Mouse (Mus musculus) kidney, adult 18-20 months (tissue): ENCODE measurements at regions not wholly inside any gene's neighbourhood (a gene's known extent, or its start where the extent isn't known, plus 50 kb on each side); places are given as distances from the start of the nearest gene placed in this dataset.

ENCODE experiments used
- DNase-seq: peaks from one replicate; pipeline ENCODE4 v3.0.0; 2021

DNA sequence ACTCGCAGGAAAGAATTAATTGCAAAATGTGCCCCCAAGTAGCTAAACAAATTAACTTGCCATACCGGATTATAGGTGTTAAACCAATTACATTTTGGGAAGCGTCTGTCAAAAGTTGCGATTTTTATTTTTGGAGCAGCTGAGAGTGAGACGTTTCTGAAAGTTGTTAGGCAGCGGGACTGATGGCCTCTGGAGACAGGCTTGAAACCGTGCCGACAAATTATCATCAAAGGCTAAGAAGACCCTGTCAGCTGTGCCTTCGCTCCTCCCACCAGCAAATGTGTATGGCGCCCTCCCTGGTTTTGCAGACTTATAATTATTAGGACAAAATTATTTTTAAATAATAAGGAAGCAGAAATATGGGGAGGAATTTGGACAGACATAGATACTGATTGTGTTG is 161.5 kb upstream of the Zfp64 start:
- DNase-seq: no peak

DNA sequence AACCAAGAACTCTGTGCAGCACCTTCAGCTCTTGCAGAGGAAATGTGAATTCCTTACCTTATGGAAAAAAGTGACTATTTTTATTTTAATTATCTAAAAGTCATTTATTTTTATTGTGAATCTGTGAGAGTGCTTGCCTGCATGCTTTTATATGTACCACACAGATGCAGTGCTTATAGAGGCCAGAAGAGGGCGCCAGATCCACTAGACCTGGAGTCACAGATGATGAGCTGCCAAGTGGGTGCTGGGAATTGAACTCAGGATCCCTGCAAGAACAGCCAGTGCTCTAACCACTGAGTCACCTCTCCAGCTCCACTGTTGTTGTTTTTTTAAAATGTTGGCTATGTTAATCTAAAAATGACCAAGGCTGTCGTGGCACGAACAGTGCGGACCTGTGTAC is 153.7 kb upstream of the Zfp64 start:
- no peak for DNase-seq

DNA sequence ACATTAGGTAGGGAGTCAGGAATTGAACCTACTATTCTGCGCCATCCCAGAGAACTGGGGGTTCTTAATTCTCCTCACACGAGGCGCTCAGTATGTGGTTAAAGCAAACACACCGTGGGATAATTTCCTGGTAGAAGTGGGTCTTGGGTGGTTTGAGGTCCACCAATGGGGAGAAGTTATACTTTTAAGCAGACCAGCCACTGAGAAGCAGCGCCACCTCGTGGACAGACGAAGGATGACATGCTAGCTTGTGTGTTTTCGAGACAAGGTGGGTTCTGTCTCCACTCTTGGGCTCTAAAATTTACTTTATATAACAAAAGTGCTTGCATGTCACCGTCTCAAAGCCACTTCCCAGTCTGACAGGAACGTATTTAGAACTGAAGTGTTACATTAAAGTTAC is 152.7 kb upstream of the Zfp64 start:
- DNase-seq: peak; percentile 45

DNA sequence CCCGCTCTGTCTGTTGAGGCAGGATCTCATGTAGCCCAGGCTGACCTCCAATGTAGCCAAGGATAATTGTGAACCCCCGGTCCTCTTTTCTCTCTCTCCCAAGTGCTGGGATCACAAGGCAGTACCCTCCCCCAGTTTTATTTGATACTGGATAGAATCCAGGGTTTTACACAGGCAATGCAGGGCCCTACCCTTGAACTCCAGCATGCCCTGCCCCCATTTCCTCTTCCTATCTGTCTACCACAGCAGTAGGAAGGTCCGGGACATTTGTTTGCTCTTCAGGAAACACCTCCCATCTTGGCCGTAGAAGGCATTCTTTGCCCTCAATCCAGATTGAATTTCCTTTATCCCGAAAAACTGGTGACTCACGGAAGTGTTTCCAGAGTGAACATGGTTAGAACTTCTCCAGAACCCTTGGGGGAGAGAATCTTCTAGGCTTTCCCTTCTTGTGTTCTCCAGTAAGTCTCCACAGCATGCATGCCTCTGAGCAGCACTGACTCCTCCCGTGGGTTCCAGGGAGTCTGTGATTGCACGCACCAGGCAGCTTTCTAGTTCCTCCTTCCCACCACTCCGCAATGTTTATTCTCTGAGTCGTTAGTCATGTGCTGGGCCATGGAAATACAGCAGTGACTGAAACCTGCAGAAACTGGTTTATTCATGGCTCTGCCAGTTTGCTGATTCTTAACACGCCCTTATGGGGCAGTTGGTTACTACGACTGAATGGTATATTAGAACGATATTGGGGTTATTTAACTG is 146.3 kb upstream of the Zfp64 start:
- DNase-seq: peak; percentile 10

DNA sequence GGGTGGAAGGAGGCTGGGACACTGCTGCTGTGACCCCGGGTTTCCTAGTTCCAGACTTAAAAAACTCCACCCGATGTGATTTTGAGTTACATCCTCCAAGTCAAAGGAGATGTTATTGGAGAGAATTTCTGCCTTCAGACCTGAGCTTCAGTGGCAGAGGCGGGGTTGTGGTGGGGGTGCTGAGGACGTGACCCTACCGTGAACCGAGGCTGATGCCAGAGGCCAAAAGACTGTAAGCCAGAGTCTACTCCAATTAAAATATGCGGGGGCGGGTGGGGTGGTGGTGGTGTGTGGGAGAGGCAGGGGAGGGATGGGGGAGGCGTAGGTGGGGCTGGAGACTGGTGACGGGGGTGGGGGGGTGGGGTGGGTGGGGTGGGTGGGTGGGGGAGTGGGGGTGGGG is 145.1 kb upstream of the Zfp64 start:
- DNase-seq: no peak

DNA sequence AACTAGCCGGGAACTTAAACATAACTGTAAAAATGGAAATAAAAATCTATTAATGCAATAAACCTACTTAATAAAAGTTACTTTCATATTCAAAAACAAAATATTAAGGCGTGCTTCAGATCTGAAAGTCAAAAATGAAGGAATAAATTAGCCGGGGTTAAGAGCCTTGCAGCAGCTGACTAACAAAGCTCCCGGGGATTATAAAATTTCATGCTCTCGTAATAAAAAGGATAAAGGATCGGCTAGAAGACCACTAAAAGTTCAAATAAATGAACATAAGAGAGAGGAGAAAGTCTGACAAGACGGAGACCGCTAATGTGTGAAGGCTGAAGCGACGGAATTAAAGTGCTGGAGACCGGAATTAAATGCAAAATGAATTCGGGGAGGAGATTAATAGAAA is 144.3 kb upstream of the Zfp64 start:
- no peak for DNase-seq

DNA sequence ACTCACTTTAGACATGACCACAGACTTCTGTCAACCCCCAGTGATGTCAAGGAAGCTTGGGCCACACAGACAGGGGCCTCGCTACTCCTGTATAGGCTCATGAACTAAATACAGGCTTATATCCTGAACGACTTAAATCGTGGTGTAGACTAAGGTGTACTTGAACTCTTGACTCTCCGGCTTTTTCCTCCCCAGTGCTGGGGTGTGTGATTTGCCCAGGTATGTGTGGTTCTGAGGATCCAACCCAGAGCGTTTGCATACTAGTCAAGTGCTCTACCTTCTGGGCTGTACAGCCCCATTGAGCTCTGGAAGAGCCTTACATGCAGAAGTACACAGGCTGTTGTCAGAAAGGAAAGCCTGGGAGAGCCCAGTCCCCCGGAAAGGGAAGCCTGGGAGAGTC is 143.2 kb upstream of the Zfp64 start:
- DNase-seq: no peak

DNA sequence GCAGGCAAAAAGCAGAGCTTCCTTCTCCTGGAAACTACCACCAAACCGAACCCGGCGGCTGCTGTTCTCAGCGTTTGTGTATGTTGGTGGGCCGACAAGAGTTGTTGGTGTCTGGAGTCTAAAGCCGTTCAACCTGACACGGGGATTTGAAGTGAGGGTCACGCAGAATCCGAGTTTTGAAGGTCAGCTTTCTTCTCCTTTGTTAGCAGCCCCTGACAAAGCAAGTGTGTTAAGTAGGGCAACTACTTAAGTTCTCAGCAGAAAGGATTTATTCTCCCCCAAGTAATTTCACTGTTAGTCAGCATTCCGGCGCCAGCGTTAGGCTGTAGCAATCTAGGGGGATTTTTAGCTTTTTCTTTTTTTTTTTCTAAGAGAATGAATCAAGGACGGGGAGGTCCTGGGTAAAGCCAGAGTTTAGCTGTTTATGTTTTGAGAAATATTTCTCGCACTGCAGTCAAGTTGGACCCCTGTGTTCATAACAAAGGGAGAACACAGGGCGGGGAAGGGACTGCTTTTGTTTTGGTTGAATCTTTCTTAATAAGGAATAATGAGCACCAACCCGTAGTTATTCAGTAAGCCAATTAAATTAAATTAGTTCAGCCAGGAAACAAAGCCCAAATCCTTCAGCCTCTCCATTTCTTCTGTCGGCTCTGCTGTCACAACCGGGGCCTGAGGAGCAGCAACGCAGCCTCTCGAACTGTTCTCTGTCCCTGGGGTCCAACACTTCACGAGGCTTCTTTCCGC is 138.8 kb upstream of the Zfp64 start:
- no peak for DNase-seq

DNA sequence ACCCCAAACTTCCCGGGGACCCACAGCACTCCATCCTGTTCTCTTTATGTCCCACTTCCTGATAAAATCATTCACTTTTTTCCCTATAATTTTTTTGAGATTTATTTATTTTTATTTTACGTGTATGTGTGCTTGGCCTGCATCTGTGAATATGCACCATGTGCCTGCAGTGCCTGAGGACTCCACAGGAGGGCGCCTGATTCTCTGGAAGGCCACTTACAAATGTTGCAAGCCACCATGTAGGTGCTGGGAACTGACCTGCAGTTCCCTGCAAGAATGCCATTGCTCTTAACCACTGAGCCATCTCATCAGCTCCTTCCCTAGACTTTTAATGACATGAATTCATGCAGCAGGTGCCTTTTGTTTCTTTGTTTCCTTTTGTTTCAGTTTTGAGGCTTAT is 134.9 kb upstream of the Zfp64 start:
- DNase-seq: no peak

DNA sequence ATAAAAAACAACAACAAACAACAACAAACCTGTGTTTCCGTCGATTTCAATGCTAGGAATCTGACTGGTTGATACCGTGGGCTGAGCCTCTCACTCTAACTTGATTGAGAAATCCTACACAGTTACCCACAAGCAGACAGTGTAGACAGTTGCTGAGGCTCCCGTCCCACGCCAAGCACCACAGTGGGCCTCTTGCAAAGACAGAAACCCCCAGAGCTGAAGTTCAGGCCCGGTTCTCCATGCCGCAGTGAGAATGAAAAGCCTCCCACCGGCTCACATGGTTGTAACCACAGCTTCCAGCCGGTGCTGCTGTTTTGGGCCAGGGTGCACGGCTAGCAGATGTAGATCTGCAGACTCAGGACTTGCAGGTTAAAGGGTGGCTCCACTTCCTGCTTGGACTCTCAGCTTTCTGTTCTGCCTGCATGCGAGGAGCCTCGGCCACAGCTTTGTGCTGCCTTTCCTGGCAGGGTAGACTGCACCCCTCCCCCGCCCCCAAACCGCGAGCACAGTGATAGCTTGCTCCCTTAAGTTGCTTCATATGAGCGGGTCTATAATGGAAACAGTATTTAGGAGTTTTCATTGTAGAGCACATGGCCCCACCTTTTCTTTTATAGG is 133.6 kb upstream of the Zfp64 start:
- no peak for DNase-seq

DNA sequence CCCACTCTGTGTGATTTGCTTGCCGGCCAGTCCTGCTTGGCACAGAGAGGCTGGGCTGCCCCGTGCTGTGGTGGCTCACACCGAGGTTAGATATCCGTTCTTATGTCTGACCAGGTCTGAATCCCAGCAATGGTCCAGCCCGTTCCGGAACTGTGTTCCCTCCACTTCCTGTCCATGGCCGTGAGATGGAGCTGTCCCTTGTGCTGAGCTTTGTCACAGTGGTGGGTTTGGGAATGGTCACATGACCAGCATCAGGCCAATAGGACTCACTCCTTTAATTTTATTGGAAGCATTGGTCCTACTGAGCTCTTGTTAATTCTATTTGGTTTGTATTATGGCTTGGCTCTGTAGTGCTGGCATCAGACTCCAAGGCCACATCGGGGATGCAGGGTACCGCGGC is 132.9 kb upstream of the Zfp64 start:
- no peak for DNase-seq

DNA sequence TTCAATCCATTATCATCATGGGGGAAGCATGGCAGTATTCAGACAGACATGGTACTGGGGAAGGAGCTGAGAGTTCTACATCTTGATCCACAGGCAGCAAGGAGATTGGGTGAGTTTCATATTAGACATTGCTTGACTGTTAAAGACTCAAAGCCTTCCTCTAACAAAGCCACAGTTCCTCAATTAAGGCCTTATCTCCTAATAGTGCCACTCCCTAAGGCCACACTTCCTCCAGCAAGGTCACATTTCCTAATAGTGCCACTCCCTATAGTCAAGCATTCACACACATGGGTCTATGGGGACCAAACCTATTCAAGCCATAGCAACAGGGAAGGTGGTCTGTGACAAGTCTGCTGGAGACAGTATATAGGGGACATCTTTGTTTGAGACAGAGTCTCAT is 115.9 kb upstream of the Zfp64 start:
- DNase-seq: no peak

DNA sequence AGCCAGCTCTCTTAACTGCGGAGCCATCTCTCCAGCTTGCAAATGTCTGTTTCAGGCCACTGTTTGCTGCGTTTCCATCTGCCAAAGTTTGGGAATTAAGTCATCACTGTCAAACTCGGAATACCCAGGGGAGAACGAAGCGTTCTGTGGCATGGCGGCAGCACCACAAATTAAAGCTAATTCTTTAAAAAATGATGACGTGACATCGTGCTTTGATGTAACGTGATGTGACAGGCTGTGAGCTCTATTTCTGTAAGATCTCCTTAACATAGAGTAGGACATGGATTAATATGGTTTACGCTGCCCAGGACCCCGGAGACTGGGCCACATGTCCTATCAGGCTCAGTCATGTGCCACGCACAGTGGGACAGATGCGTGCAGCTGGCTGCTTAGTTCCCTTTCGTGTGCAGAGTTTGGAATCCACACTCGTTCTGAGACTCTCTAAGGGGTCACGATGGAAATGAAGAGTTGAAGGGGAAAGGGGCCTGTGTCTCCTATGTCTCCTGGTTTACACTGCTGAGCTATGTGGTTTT is 109.8 kb upstream of the Zfp64 start:
- no peak for DNase-seq

DNA sequence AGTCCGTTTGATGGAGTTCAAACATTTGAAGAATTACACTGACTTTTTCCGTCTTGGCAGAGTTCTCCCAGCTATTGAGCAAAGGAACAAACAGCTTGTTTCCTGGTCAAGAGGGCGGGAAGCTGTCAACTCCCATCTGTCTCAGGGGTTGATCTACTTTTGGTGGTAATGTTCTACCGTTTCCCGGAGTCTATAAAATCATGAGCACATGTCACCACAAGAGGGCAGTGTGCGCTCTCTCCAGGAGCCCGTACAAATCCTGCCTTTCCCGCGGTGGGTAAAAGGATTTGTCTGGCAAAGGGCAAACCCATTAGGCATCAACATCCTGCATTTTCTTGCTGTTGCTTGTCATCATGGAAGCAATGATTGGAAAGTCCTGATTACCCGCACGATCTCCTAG is 106.1 kb upstream of the Zfp64 start:
- peak; percentile 82 for DNase-seq

DNA sequence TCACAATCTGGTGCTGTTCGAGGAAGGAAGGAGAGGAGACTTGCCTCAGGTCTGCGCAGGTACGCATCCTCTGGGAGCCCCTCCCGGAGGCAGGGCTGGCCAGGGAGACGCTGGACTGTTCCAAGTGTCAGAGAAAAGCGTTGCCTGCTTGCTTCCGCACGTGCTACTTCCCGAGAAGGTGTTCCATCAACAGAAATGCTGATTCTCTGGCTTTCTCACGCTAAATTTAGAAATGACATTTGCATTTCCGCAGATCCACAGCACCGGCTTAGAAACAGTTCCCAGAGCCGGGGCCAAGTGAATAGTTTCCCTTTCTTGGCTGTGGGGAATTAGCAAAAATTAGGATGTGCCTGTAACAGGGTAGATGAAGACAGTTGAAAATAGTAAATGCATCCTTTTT is 105.1 kb upstream of the Zfp64 start:
- DNase-seq: peak; percentile 10

DNA sequence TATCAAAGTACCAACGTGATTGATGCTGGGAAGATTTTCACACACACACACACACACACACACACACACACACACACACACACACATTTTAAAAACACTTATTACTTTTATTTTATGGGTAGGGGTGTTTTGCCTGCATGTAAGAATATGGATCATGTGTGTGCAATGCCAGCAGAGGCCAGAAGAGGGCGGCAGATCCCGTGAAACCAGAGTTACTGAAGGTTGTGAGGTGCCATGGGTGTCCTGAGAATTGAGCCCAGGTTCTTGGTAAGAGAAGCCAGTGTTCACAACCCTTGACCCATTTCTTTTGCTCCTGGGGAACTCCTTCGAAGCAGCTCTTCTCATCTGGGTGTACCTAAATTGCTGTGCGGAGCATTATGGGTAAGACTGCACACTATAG is 102.4 kb upstream of the Zfp64 start:
- DNase-seq: no peak

DNA sequence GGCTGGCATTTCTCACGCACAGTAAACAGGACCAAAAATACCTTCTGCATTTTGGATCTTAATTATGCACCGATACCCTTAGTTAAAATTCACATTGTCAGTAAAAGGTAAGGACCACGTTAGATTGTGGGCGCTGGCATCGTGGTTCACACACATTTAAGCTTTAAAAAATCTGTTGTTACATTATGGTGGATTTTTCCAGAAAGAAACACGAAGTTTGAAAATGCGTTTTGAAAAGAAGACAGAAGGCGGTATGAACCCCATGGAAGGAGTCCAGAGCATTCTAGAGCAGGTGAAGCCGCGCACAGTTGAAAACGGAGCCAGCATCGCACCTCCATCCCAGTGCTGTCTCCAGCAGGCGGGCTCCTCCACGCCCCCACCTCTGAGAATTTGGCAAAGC is 94.6 kb upstream of the Zfp64 start:
- no peak for DNase-seq

DNA sequence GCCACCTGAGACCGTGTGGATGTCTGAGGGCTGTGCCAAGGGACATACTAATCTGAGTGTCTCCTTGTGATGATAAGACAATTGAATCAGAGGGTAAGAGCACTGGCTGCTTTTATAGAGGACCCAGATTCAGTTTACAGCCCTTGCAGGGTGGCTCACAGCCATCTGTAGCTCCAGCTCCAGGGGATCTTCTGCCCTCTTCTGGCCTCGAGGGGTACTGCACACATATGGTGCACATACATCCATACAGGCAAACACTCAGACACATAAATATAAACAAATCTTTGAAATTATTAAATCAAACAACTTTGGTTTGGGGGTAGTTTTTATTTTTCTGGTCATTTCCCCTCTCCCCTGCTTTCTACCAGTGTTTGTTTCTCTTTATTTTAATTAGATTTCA is 86.4 kb upstream of the Zfp64 start:
- no peak for DNase-seq

DNA sequence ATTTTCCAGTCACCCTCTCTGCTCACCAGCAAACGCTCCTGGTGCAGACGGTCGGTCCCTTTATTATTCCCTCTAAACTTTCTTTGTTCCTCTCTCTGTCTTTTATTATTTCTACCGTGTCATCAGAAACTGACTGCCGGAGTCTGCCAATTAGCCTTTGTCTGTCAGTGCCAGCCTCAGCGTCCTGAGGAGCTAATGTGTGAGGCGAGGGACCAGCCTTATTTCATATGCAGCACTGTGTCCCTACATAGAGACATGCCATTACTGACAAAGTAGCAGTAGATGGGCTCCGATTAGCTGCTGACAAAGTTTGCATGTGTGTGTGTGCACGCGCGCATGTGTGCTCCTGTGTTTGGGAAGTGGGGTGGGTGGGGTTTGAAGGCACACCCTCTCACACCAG is 82.6 kb upstream of the Zfp64 start:
- DNase-seq: no peak

DNA sequence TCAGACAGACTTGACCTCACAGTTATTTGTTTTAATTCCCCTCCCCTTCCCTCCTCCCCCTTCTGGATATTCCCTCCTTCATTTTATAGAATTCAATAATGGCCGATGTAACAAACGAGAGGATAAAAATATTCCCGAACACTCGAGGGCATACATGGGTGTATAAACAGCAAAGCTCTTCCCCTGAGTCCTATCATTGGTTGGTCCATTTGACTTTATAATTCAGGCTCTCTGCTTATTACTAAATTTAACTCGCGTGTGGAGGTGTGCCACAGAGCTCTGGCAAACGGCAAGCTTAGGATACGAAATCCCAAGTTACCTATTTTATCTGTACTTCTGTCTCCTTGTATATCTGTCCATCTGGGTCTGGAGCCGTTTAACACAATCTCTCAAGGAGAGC is 82.1 kb upstream of the Zfp64 start:
- no peak for DNase-seq

DNA sequence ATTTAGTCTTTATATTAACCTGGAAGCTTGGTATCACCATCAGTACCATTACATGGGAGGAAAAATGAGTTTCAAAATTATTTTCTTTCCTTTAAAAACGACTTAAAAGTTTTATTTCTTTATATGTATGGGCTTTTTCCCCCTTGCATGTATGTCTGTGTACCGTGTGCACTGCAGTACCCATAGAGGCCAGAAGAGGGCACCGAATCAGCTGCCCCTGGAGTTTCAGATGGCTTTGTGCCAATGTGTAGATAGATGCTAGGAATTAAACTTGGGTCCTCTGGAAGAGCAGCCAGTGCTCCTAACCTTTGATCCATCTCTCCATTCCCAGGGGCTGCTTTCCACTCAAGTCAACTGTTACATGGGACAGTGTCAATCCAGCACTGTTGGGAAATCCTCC is 79.9 kb upstream of the Zfp64 start:
- peak; percentile 34 for DNase-seq

DNA sequence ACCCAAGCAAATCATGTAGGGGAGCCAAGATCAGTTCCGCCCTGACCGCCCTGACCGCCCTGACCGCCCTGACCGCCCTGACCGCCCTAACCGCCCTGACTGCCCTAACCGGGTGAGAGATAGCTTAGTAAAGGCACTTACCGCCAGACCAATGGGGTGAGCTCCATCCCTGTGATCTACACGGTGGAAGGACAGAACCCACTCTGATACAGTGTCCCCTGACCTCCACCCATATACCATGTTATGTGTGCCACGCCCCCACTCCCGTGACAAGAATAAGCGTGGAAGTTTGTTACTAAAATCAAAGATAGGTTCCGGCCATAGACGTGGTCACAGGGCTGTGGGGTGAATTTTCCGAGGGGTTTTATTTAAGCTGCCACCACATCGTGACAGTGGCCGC is 78.6 kb upstream of the Zfp64 start:
- DNase-seq: no peak

DNA sequence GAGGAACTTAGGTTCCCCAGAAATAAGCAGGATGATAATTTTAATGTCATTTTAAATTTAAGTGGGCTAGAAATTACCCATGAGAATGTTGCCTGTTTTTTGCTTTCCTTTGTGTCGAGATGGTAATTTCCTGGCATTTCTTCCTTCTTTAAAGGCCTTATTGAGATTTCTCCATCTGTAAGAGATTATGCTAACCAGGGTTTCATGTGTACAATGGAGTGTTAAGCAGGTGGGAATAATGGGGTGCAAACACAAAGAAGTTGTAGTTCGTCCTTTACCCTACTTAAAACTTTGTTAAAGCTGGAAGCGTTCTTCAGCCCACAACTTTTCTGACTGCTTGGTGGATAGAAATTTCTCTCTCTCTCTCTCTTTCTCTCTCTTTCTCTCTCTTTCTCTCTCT is 77.8 kb upstream of the Zfp64 start:
- DNase-seq: no peak

DNA sequence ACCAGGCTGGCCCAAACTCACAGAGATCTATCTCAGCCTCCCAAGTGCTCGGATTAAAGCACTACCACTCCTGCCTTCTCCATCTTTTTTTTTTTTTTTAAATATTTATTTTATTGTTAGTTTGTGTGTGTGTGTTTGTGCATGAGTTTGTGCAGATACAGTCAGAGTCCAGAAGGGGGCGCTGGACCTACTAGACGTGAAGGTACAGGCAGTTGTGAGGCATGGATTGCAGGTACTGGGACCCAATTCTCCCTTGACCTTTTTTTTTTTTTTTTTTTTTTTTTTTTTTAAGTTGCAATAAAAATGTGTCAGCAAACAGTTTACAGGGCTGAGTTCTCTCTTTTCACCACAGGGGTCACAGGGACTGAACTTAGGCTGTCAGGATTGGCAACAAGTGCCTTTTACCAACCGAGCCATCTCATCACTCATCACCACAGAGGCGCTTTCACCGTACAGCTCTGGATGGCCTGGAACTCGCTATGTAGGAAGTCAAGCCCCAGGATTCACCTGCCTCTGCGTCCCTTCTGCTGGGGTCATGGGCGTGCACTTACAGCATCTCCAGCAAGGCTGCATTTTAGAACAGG is 73.2 kb upstream of the Zfp64 start:
- no peak for DNase-seq
